Mouse (Mus musculus): ENCODE data around the gene Ube2j2.
A peak's percentile ranks its signal among the peaks of the same experiment; 100 is the strongest.

Gene Ube2j2

GRCm38 (mm10) chr4:155943534-155944249, at the start of gene Ube2j2:
Gene Ube2j2 (plus strand): TSS chr4:155943831.
- peak; percentile 92 to 93 for DNase-seq (ENCODE audit: low spot score in 2 of 2)

GRCm38 (mm10) chr4:155894311-155894881, 49.2 kb upstream of the Ube2j2 start:
- DNase-seq (ENCODE audit: low spot score in 2 of 2) = peak; percentile 28 to 30

GRCm38 (mm10) chr4:155895216-155895615, 48.4 kb upstream of the Ube2j2 start:
- peak; percentile 0 for DNase-seq (ENCODE audit: low spot score in 2 of 2)

DNA sequence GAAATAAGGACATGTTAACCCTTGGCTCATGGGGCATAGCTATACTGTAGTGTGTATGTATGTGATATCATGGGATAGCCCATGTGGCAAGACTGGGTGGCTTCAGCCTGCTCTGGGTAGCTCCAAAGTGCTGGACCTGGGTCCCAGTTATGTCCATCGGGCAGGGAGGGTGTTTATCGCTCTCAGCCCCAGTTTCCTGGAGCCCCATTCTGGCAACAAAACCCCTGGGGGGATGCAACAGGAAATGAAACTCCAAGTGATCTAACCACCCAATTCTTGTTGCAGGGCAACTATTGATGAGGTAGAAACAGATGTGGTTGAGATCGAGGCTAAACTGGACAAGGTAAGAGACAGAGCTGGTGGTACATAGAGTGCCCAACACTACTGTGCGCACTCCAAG, 47.8 kb upstream of the Ube2j2 start:
- peak in 1 of 2 experiments; percentile 26 for DNase-seq (ENCODE audit: low spot score in 2 of 2)

DNA sequence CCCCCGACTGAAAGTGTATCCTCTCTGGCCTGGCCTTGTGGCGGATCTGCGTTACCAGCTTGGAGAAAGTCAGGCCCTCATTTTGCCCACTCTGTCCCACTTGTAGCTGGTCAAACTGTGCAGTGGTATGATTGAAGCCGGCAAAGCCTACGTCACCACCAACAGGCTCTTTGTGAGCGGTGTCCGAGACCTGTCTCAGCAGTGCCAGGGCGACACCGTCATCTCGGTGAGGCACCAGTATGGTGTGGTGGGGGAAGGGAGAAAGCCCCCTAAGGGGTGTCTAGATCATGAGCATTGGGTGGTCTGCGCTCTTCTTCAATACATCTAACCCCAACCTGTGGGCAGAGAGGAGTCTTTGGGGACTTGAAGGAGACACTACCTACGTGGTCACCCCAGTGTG, 47.2 kb upstream of the Ube2j2 start:
- DNase-seq (ENCODE audit: low spot score in 2 of 2) = peak in 1 of 2 experiments; percentile 0

- no peak for DNase-seq (ENCODE audit: low spot score in 2 of 2)
Measured at GRCm38 (mm10) chr4:155898318-155898717, 45.3 kb upstream of the Ube2j2 start.

DNA sequence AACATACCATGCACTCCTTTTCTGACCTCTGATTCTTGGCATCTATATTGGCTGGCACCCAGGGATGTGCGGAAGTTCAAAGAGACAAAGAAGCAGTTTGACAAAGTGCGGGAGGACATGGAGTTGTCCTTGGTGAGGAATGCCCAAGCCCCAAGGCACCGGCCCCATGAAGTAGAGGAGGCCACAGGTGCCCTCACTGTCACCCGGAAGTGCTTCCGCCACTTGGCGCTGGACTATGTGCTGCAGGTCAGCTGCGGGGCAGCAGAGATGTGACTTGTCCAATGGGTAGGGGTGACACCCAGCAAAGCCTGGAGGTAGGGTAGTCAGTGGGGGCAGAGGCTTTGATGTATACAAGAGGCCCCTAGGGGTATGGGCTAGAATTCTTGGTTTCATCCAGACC, 44.3 kb upstream of the Ube2j2 start:
- no peak for DNase-seq (ENCODE audit: low spot score in 2 of 2)

DNA sequence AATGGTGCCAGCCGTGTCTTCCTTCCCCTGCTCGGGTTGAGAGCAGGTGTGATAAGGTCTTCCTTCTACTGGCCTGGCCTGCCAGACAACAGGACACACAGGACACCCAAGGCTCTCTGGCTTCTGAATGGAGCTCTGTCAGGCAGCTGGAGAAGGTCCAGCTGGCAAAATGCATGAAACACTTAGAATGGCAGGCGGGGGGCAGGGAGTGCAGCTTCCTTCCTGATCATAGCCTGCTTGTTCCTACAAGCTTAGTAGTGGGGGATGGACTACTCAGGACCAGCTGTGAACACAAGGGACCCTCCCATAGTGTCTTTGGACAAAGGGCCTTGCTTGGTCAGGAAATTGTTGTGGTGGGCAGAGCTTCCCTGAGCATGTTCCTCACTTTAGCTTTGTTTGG, 42.4 kb upstream of the Ube2j2 start:
- no peak for DNase-seq (ENCODE audit: low spot score in 2 of 2)

DNA sequence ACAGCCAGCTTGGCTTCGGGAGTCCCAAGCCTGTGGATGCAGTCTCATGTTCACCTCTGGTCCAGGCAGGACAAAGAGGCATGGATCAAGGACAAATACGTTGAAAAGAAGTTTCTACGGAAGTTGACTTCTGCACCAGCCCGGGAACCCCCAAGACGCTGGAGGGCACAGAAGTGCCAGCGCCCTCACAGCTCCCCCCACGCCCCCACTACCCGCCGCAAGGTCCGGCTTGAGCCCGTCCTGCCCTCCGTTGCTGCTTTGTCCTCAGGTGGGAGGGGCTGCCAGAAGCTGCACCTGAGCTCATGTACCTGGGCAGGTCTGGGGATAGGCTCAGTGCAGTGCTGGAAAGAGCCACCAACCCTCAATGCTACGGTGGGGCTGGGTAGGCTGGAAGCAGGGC, 40.4 kb upstream of the Ube2j2 start:
- DNase-seq (ENCODE audit: low spot score in 2 of 2) = peak in 1 of 2 experiments; percentile 0

- peak in 1 of 2 experiments; percentile 16 for DNase-seq (ENCODE audit: low spot score in 2 of 2)
Measured at GRCm38 (mm10) chr4:155904318-155905102, 39.1 kb upstream of the Ube2j2 start.

DNA sequence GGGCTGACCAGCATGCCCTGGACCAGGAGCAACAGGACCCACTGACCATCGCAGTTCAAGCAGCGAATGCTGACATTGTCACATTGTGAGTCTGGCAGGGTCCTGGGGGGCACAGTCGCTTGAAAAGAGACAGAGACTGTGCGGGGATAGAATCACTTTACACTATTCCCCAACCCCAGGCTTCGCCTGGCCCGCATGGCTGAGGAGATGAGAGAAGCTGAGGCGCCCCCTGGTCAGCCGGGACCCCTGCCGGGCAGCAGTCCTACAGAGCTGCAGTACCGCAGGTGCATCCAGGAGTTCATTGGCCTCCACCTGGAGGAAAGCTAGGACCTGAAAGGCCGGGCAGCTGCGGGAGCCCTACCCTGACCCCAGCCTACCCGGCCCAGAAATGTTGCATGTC, 38.0 kb upstream of the Ube2j2 start:
- no peak for DNase-seq (ENCODE audit: low spot score in 2 of 2)

DNA sequence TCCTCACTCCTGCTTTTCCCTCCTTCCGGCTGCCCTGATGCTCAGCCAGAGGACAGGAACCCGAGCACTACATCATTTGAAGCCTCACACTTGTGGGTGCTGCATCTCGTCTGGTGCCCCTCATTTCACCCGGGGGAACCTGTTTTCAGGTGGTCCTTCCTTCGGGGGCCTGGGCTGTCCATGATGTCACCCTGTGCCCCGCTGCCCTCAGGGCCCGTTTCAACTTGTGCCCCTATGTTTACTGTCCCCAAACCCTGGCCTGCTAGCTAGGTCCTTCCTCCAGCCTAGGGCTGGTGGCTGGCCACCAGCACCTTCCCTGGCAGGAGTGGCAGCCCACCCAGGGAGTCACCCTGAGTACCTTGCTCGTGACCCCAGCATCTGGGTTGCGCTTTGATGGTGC, 37.5 kb upstream of the Ube2j2 start:
- peak in 1 of 2 experiments; percentile 0 for DNase-seq (ENCODE audit: low spot score in 2 of 2)

DNA sequence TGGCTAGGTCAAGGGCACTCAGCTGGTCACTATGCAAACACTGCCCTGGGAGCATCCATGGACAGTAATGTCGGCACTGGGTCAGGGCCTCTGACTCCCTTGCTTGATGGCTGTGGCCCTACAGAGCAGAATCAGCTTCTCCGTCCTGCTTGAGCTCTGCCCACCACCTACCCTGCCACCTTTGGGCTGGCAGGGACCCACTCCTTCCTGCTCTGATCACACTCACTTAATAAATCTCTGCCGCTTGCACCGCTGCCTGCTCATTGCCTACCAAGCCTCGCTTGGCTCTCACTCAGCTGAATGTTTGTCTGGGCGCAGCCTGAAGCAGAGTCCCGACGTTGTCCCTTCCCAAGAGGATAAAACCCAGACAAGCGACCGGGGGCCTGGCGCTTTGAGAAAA, 36.6 kb upstream of the Ube2j2 start:
- no peak for DNase-seq (ENCODE audit: low spot score in 2 of 2)

- DNase-seq (ENCODE audit: low spot score in 2 of 2) = no peak
Measured at GRCm38 (mm10) chr4:155908281-155908680, 35.4 kb upstream of the Ube2j2 start.

DNA sequence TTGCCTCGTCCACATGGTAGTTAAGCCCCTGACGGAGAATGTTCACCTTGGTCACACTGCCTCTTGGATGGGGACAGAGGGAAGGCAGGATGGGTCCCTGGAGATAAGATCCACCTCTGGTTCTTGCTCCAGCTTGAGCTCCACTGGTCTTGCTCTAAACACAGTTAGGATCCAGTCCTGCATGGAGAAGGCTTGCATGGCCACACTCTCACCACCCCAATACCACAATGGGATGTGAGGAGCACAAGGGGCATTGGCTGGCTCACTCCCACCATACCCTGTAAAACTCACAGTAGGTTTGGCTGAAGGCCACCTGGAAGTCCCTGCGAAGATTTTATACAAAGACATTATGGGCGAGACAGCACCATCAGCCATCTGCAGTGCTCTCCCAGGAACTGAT, 34.9 kb upstream of the Ube2j2 start:
- no peak for DNase-seq (ENCODE audit: low spot score in 2 of 2)

DNA sequence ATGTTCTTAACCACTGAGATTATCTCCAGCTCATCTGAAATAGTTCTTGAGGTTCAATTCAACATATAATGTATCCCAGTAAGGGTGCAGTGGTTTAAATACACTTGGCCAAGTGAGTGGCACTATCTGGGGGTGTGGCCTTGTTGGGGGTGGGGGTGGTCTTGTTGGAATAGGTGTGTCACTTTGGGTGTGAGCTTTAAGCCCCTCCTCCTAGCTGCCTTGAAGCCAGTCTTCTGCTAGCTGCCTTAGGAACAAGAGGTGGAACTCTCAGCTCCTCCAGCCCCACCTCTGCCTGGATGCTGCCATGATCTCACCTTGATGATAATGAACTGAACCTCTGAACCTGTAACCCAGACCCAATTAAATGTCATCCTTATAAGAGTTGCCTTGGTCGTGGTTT, 11.6 kb upstream of the Ube2j2 start:
- no peak for DNase-seq (ENCODE audit: low spot score in 2 of 2)

- peak in 1 of 2 experiments; percentile 5 for DNase-seq (ENCODE audit: low spot score in 2 of 2)
Measured at GRCm38 (mm10) chr4:155943049-155943452, 580 bp upstream of the Ube2j2 start.

DNA sequence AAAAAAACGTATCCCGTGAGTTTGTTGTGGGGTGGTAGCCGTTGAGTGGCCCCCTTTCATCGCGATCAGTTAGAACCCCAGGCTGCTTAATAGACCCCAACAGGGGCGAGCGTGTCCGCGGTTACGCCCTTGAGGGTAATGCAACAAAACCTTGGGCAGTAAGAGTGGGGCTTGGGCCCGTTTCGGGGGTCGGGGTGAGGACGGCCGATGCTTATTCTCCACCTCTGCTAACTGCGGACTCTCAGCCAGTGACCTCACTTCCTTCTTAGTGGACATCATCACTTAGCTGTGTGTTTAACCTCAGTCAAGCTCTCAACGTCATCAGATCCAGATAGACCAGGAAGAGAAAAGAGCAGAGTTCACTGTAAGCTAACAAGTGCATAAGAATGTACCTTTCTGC, 640 bp downstream of the Ube2j2 start:
- peak; percentile 32 to 48 for DNase-seq (ENCODE audit: low spot score in 2 of 2)

GRCm38 (mm10) chr4:155947094-155947493, 3.5 kb downstream of the Ube2j2 start:
- no peak for DNase-seq (ENCODE audit: low spot score in 2 of 2)

- no peak for DNase-seq (ENCODE audit: low spot score in 2 of 2)
Measured at GRCm38 (mm10) chr4:155955491-155955890, 11.9 kb downstream of the Ube2j2 start.

GRCm38 (mm10) chr4:155959275-155959674, 15.6 kb downstream of the Ube2j2 start:
- peak; percentile 58 to 77 for DNase-seq (ENCODE audit: low spot score in 2 of 2)

DNA sequence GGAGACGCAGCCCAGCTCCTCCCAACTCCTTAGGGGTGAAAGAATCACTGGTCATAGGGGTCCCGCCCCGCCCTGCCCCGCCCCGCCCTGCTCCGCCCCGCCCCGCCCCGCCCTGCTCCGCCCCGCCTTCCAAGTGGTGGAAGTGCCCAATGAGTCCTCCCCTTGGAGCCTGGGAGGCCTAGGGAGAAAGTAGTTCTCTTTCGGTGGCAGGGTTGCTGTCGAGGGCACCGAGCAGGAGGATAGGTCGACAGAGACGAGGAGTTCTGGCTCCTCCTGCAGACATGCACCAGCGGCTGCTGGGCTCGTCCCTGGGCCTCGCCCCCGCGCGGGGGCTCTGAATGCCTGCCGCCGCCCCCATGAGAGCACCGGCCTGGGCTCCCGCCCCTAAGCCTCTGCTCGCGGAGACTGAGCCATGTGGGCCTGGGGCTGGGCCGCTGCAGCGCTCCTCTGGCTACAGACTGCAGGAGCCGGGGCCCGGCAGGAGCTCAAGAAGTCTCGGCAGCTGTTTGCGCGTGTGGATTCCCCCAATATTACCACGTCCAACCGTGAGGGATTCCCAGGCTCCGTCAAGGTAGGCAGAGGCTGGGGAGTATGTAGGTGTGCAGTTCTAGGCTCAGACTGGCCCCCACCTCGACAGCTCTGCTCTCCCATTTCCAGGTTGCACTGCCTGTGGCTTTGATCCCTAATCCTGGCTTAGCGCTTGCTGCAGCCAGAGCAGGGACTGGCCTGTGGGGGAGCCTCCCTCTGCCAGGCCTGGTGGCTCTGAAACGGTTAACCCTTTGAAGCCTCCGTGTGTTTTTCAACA, 18.7 kb downstream of the Ube2j2 start, which contains the start of gene C1qtnf12:
Gene C1qtnf12, plus strand, starts transcription at position 152 of the 805 bp plus-strand sequence.
- DNase-seq (ENCODE audit: low spot score in 2 of 2) = peak in 1 of 2 experiments; percentile 4
